Mouse (Mus musculus) heart, postnatal 0 days (tissue): ENCODE data around the gene Acnat1. TPM values are rescaled to one million over a fixed set of nuclear protein-coding genes. Genes with fewer than 3 reads are reported as not detected.
"Not testable (repeated sequence)": the region's sequence is repeated elsewhere in the genome, so short reads cannot be mapped to it uniquely, and the experiment has no call there.

Source experiments
- ATAC-seq: fragments of 200-750 bp; cut with Nextera tagmentation; 2 replicates; pipeline ENCODE4 v1.8.0; 2017; ENCODE audit warnings: low read depth, moderate number of reproducible peaks, moderate library complexity; ENCODE audit not compliant: insufficient read depth
- DNase-seq: peaks from one replicate; pipeline ENCODE4 v3.0.0-alpha.2; 2016; ENCODE audit warnings: low spot score
- H3K27ac ChIP-seq: fragments of 300-500 bp; sonication (generic); 2 replicates; pipeline ENCODE4 v1.5.1; 2014; ENCODE audit warnings: low read depth, mild to moderate bottlenecking
- H3K27me3 ChIP-seq: fragments of 300-500 bp; sonication (generic); 2 replicates; pipeline ENCODE4 v1.6.1; 2014; ENCODE audit warnings: low read length, mixed read lengths; ENCODE audit not compliant: control insufficient read depth, insufficient read depth
- H3K36me3 ChIP-seq: fragments of 300-500 bp; sonication (generic); replicated peaks from 2 replicates; pipeline ENCODE4 v1.6.1; 2014; ENCODE audit warnings: low read length, mixed read lengths; ENCODE audit not compliant: control insufficient read depth, insufficient read depth
- H3K4me1 ChIP-seq: fragments of 300-500 bp; sonication (generic); 2 replicates; pipeline ENCODE4 v1.6.1; 2014; ENCODE audit warnings: antibody characterized with exemption; ENCODE audit not compliant: control insufficient read depth, insufficient read depth
- H3K4me2 ChIP-seq: fragments of 300-500 bp; sonication (generic); 2 replicates; pipeline ENCODE4 v1.6.1; 2014; ENCODE audit warnings: low read depth, mild to moderate bottlenecking, low read length, moderate library complexity
- H3K4me3 ChIP-seq: fragments of 300-500 bp; sonication (generic); 2 replicates; pipeline ENCODE4 v1.5.1; 2014; ENCODE audit warnings: low read depth, low read length
- H3K9ac ChIP-seq: fragments of 300-500 bp; sonication (generic); replicated peaks from 2 replicates; pipeline ENCODE4 v1.6.1; 2014; ENCODE audit warnings: low read depth, low read length, mixed read lengths
- H3K9me3 ChIP-seq: fragments of 300-500 bp; sonication (generic); replicated peaks from 2 replicates; pipeline ENCODE4 v1.6.1; 2016; ENCODE audit warnings: low read length; ENCODE audit not compliant: control insufficient read depth
- CTCF ChIP-seq: IDR thresholded peaks from 2 replicates; pipeline ENCODE4 v1.5.1; 2016; ENCODE audit warnings: antibody characterized with exemption, control low read depth, low read depth
- EP300 ChIP-seq: IDR thresholded peaks from 2 replicates; pipeline ENCODE4 v1.6.1; 2016; ENCODE audit warnings: antibody characterized with exemption, low read depth
- WGBS: fragments of 180-500 bp; shearing (Covaris S2); extraction: QIAGEN DNeasy Blood & Tissue Kit; methylation state at CpG from one replicate; pipeline ENCODE4 v1.1.7; 2014; 5-methylcytosine and 5-hydroxymethylcytosine counted together
- polyA plus RNA-seq: library from polyadenylated mRNA; unstranded; fragments of >200 nt; fragmentation: Nextera tagmentation; extraction: Ambion mirVana; gene quantifications from 2 replicates; pipeline ENCODE4 v1.2.1, GENCODE M21; 2015
- total RNA-seq: library from RNA; depleted of rRNA; stranded (reverse); fragments of >200 nt; gene quantifications from 2 replicates; pipeline ENCODE4 v1.2.3, GENCODE M21; 2014; ENCODE audit warnings: low replicate concordance

Gene Acnat1
- total and polyA plus RNA-seq, 2 experiments from 2014 or later = not detected

DNA sequence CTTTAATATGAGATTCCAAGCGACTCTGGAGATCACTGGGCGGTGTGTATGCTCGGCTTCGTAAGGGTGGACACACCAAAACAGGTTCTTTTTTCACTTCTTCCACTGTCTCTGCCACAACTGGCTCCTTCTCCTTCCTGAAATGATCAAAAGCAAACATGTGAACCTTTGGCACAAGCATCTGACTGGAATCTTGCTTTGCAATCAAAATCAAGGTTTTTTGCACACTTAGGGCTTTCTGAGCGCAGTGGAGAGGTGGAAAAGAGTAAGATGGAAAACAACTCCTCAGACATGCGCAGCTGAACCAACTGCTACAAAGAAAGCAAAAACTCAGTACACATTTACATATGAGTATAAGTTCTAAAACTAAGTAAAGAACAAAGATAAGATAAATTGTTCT, 40.7 kb upstream of the Acnat1 start:
- 0 out of 2 replicates have a peak, but pooled peaks cover 2% of the 10 kb centered on the region for H3K4me1 ChIP-seq
- no peak for TF ChIP-seq CTCF
- TF ChIP-seq EP300 = no peak
- no peak overlapping the region for H3K4me3 ChIP-seq
- ATAC-seq (no peak), DNase-seq (no peak)
- peaks cover 26% of the 10 kb centered on the region for H3K36me3 ChIP-seq
- H3K4me2 ChIP-seq = no peak overlapping the region
- WGBS = 95% methylated on average over 6 of the region's 6 CpGs
- no peak overlapping the region for H3K9ac ChIP-seq
- no peaks in the 10 kb centered on the region for H3K27me3 ChIP-seq
- H3K27ac ChIP-seq = no peak overlapping the region
- H3K9me3 ChIP-seq = no peaks in the 10 kb centered on the region

DNA sequence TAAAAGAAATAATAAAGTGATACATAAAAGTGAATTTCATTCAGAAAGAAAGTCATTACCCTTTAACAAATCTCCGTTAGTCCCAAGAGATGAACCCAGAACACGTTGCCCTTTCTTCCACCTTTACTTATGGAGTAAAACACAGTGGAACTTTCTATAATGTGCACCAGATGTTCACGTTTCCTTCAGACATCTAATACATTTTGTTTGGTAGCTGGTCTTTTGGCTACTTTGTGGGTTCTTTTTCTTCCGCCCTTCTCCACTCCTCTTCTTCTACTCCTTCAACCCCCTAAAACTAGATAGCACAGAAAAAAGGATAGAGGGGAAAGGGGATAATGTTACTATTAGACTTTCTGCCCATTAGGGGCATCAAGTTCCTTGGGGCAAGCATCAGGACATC, 38.9 kb upstream of the Acnat1 start:
- no peak overlapping the region for H3K4me2 ChIP-seq
- no peak overlapping the region for H3K4me3 ChIP-seq
- H3K27ac ChIP-seq = no peak overlapping the region
- ATAC-seq (no peak), DNase-seq (no peak)
- H3K27me3 ChIP-seq = no peaks in the 10 kb centered on the region
- no peak overlapping the region for H3K9ac ChIP-seq
- no peaks in the 10 kb centered on the region for H3K9me3 ChIP-seq
- H3K36me3 ChIP-seq = peaks cover 26% of the 10 kb centered on the region
- no peaks in the 10 kb centered on the region for H3K4me1 ChIP-seq
- 88% methylated on average over 4 of the region's 4 CpGs for WGBS
- TF ChIP-seq CTCF (no peak), EP300 (no peak)

DNA sequence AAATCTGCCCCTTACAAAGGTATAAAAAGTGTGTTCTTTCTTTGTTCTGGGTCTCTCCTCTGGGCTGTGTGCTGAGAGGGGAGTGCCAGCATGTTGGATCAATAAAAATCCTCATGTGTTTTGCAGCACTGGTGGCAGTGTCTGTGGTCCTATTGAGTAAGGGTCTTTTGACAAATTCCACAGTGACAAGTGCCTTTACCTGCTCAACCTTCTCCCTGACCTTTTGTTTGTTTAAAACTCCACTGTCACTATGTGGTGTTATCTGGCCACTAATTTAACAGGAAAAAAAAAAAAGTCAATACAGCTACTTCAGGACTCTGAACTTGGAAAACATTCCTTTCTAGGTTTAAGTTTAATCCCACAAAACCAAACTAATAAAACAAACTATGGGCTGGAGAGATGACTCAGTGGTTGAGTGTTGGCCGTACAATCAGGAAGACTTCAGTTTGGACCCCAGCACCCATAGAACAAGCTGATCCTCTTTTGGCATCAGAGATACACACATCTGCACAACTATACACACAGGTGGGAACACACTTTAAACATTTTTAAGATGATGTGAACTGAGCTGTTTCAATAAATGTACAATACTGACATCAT, 36.6 kb upstream of the Acnat1 start:
- H3K4me1 ChIP-seq, ATAC-seq, H3K4me3 ChIP-seq, H3K9me3 ChIP-seq, H3K9ac ChIP-seq, H3K27me3 ChIP-seq, H3K27ac ChIP-seq, H3K4me2 ChIP-seq, DNase-seq: not testable (repeated sequence)
- 92% methylated on average over 1 of the region's 1 CpGs for WGBS
- H3K36me3 ChIP-seq = peaks cover 26% of the 10 kb centered on the region

DNA sequence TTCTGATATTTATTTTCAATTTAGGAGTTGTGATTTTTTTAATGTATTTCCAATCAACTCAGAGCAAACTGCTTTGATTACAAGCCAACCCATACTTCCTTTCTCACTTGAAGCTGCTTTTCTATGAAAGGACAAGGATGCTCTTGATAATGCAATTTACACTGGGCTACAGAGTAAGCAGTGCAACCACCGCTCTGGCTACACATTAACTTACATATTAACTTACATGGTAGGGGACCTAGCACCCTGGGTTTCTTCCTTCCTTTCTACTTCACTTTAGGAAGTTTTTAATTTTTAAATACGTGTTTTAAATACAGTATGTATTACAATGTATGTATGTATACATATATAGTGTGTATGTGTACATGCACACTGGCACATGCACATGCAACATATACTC, 35.5 kb upstream of the Acnat1 start:
- ATAC-seq (no peak), DNase-seq (no peak)
- no peak for TF ChIP-seq CTCF
- TF ChIP-seq EP300 = no peak
- peaks cover 22% of the 10 kb centered on the region for H3K36me3 ChIP-seq
- H3K4me1 ChIP-seq = no peaks in the 10 kb centered on the region
- 92% methylated on average over 2 of the region's 2 CpGs for WGBS
- no peak overlapping the region for H3K27ac ChIP-seq
- H3K4me3 ChIP-seq = no peak overlapping the region
- no peaks in the 10 kb centered on the region for H3K9me3 ChIP-seq
- H3K4me2 ChIP-seq = no peak overlapping the region
- H3K9ac ChIP-seq = no peak overlapping the region
- no peaks in the 10 kb centered on the region for H3K27me3 ChIP-seq

DNA sequence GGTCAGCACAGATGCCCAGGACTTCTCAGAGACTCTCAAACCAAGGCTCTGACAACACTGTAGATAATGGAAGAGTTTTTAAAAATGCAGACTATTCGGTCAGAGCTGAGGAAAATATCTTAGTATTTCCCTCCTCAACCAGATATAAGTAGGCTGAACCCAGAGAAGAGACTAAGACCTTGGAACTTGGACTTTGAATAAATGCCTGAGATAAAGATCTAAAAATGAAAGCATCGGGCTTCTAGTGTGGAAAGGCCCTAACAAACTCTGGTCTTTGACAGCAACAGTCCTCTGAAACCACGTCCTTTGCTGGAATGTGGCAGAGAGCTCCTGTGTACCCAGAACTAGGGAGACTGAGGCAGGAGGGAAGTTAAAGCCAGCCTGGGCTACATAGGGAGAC, 32.7 kb upstream of the Acnat1 start, which contains the start of gene Baat:
Baat (minus strand) TSS at position 172 of the 400 bp plus-strand sequence.
- Histone ChIP-seq H3K9ac (no peak within 1 kb of the TSS), H3K9me3 (no peaks in the 10 kb centered on the region), H3K27me3 (no peaks in the 10 kb centered on the region), H3K36me3 (no peaks in the 10 kb centered on the region), H3K4me1 (no peaks in the 10 kb centered on the region), H3K4me3 (no peak within 1 kb of the TSS), H3K27ac (no peak within 1 kb of the TSS), H3K4me2 (no peak within 1 kb of the TSS)
- no peak for TF ChIP-seq EP300
- no peak for TF ChIP-seq CTCF
- DNase-seq (no peak), ATAC-seq (no peak)
- 41% methylated on average over 3 of the region's 3 CpGs for WGBS

DNA sequence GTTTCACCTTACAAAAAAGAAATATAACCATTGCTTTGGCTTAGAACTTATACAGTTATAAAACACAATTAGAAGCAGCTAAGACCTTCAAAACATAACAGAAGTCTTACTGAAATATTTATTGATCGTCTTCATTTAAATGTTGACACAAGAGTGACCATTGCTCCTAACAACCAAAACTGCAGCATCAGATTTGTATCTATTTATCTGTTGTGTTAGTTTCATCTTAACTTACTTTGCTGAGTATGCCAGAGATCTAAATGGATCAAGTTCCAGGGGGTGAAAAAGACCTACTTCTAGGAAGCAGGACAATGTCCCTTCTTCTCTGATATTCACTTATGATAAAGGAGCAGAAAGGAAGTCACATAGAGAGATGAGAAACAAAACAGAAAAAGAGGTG, 29.9 kb upstream of the Acnat1 start:
- Histone ChIP-seq H3K36me3 (no peaks in the 10 kb centered on the region), H3K4me2 (no peak overlapping the region), H3K4me3 (no peak overlapping the region), H3K4me1 (no peaks in the 10 kb centered on the region), H3K27me3 (no peaks in the 10 kb centered on the region), H3K27ac (no peak overlapping the region), H3K9ac (no peak overlapping the region), H3K9me3 (no peaks in the 10 kb centered on the region)
- WGBS = 77% methylated on average over 1 of the region's 1 CpGs
- TF ChIP-seq CTCF (no peak), EP300 (no peak)
- no peak for DNase-seq
- no peak for ATAC-seq

DNA sequence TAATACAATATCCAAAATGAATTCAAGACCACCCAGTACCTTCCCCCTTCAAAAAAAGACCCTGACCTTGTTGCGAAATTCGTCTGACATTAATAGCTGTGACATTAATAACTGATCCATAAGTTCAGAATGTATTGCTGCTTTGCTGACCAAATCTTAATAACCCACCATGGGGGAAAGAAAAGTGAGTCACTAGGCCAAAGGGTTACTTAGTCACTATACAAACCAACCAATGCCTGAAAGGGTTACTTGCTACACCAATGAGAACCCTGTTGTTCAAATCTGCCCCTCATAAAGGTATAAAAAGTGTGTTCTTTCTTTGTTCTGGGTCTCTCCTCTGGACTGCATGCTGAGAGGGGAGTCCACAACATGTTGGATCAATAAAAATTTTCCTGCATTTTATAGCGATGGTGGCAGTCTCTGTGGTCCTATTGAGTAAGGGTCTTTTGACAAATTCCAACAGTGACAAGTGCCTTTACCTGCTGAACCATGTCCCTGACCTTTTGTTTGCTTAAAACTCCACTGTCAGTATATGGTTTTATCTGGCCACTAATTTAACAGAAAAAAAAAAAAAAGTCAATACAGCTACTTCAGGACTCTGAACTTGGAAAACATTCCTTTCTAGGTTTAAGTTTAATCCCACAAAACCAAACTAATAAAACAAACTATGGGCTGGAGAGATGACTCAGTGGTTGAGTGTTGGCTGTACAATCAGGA, 12.4 kb upstream of the Acnat1 start:
- ATAC-seq, H3K9ac ChIP-seq, H3K9me3 ChIP-seq, DNase-seq, H3K27me3 ChIP-seq, H3K4me3 ChIP-seq, H3K4me2 ChIP-seq, H3K27ac ChIP-seq, H3K36me3 ChIP-seq, H3K4me1 ChIP-seq: not testable (repeated sequence)
- 76% methylated on average over 3 of the region's 3 CpGs for WGBS
